Mouse (Mus musculus) adrenal gland, postnatal 36 days (tissue): ENCODE measurements at regions not wholly inside any gene's neighbourhood (a gene's known extent, or its start where the extent isn't known, plus 50 kb on each side); places are given as distances from the start of the nearest gene placed in this dataset.

ENCODE experiments used
- DNase-seq, 2 experiments: peaks; one replicate each; pipeline ENCODE4 v3.0.0; 2021; ENCODE audit warnings: mixed read lengths in 1 of 2

DNA sequence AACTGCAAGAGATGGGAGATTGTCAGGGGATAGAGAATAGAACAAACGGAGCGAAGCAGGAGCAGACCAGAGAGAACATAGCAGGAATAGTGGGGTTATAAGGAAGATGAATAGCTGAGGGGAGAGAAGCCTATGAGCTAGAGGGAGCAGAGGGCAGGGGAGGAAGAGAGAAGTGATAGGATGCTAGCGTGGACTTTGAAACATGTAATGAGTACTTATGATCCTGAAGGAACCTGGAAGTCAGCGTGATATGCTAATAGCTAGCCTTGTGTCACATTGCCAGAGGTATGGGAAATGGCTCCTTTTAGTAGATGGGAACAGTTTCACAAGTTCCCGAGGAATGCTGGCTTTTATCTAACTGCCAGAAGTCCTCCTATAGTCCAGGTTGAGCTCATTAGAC is 51.8 kb downstream of the Calml3 start:
- no peak for DNase-seq

DNA sequence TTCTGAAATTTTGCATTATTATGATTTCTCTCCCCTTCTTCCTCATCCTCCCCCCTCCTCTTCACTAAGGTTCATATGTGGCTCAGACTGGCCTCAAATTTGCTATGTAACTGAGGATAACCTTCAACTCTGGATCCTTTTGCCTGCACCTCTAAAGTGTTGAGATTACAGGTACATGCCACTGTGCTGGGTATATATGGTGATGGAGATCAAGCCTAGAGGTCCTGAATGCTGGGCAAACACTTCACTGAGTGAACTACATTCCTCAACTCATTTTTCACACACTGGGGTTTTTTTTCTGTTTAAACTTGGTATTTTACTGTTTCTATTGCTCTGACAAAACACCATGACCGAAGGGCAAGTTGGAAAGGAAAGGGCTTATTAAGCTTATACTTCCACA is 52.9 kb downstream of the Calml3 start:
- DNase-seq: no peak

GRCm38 (mm10) chr13:3750756-3751155 is 53.4 kb downstream of the Calml3 start:
- peak; percentile 71 to 77 for DNase-seq

DNA sequence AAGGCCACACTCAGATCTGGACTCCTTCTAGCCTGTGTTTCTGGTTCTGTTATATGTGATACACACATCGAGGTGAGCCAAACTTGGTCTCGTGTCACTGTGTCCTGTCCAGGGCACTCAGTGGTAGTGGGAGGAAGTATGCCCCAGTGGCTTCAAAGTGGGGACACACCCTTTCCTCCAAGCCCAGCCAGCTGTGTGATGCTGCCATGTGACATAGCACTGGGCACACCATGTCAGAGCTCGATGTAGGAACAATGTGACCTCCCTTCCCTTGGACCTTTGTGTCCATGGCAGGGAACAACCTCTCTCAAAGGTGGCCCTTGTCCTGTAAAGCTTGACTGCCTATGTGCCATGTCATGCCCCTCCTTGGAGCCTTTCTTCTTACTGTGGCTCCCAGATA is 54.5 kb downstream of the Calml3 start:
- no peak for DNase-seq

DNA sequence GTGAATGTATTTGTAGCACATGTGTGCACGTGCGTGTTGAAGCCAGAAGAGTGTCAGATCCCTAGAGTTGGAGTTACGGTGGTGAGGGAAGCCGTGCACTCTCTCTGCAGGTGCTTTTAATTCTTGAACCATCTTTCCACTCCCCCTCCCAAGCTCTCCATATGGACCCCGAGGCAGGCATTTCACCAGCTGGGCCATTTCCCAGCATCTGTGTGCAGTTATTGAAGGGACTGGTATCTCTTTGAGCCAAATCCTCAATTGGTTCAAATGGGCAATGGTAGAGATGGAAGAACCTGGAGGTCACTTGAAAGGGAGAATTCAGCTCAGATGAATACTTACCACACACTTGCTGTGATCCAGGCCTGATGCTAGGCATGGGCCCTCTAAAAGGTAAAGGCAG is 55.3 kb downstream of the Calml3 start:
- no peak for DNase-seq

DNA sequence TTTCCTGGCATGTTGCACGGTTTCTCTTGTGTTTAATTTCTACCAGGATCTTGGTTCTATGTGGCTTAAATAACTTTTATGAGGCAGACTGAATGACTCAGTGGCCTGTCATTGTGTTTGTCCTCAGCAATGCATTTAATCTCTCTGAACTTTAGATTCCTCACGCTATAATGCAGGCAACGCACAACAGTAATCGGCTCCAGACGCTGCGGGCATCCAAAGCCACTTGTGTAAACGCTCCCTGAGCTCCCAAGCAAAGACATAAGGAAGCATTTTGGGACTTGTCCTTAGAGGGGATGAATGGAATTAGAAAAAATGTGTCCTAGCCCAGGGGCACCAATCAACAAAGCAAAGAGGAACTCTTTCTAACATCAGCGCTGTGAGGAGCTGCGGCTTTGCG is 57.6 kb downstream of the Calml3 start:
- no peak for DNase-seq

DNA sequence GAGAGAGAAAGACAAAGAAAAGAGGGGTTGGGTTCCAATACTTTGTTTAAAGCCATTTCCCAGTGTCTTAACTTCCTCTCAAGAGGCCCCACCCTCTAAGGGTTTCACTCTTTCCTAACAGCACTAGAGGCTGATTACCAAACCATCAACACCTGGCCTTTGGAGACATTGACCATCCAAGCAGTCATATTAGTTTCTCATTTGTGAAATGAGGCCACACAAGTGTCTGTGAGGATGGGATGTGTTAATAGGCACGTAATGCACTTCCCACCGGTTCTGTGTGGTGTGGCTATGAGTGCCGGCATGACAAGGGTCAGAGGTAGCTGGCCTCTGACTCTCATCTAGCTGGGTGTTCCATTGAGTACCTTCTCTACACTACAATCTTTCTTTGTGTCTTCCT is 59.2 kb downstream of the Calml3 start:
- DNase-seq: no peak

DNA sequence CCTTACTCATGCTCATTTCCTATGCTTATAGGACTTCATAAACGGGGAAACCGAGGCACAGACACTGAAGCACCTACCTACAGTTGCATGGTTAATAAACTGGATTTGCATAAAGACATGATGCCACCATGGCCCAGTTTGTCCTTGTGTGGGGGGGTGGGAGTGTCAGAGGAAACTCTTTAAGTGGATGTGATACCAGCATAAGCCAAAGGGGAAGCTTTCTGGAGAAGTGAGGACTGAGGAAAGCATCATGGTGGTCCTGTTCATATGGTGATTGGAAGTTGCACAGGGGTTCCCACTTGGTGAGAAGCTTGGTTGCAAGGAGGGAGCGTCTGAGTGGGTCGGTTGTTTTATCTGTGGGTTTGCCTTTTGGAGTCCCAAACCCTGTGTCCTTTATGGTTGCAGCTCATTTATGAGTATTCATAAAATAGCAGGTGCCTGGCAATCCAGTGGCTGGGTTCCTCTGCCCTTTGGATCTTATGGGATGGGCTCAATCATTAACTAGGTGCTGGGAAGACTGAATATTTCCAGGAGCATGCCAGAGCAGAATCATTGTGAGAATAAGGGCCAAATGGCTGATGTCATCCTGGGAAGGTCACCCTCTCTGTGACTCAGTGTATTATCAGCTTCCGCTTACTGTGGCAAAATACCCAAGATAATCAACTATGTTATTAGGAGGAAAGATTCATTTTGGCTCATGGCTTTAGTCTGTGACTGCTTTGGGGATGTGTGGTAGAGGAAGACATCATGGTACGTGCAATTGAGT is 60.2 kb downstream of the Calml3 start:
- peak; percentile 64 to 66 for DNase-seq

- DNase-seq: no peak
These were observed 61.2 kb downstream of the Calml3 start for GRCm38 (mm10) chr13:3742763-3743401.

GRCm38 (mm10) chr13:3742094-3742730 is 61.9 kb downstream of the Calml3 start:
- DNase-seq: no peak

DNA sequence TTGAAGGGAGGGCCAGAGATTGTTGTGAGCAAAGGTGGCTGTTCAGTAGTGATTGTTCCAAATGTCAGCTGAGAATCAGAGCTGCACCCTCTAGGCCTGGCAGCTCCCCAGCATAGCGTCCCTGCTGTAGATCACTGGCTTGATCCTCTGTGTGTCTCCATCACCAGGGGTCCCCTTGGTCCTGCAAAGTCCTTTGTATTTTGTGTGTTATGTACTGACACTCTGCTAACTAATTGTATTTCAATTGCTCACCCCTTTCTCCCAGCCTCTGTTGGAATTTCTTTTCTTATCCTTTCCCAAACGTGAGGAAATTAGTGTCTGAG is 73.5 kb downstream of the Calml3 start:
- peak in 1 of 2 experiments; percentile 10 for DNase-seq

GRCm38 (mm10) chr13:3729926-3730698 is 74.0 kb downstream of the Calml3 start:
- DNase-seq: peak in 1 of 2 experiments; percentile 5

GRCm38 (mm10) chr13:3728888-3729287 is 75.2 kb downstream of the Calml3 start:
- no peak for DNase-seq

DNA sequence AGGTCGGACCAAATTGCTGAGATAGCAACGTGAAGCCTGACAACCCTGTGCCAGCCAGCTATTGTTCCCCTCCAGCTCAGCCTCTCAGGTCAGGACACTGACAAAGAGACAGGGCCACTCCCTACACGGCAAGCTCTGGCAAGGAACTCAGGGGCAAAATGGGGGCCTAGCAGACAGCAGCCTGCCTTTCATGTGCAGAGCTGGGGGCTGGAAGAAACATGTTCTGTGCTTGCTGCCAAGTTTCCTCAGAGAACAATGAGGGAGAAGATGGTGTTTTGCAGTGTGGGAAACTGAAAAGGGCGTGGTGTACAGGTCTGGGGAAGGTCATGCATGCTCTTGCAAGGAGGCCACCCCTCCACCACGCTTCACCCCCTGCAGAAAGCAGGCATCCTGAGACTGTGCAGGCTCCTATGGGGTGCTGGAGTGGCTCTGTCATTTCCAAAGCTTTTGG is 77.8 kb downstream of the Calml3 start:
- DNase-seq: no peak

GRCm38 (mm10) chr13:3725803-3726202 is 78.3 kb downstream of the Calml3 start:
- no peak for DNase-seq

DNA sequence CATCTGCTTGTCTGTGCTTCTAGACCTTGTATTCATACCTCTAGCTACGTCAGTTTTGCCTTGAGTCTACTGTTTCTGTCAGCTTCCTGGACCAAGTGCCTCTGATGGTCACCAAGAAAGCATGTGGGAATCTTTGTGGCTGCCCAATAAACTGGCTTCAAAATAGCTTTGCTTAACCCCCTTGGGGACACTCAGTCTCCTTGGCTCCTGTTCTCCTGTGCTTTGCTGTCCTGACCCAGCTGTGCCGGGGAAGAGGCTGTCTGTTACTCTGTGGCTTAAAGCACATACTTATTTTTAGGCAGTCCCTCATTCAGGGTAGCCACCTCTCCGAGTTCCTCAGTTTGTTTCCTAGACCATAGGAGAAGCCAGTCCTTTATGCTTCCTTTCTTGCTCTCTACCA is 79.8 kb downstream of the Calml3 start:
- DNase-seq: no peak

- no peak for DNase-seq
These were observed 80.5 kb downstream of the Calml3 start for GRCm38 (mm10) chr13:3723458-3724143.

DNA sequence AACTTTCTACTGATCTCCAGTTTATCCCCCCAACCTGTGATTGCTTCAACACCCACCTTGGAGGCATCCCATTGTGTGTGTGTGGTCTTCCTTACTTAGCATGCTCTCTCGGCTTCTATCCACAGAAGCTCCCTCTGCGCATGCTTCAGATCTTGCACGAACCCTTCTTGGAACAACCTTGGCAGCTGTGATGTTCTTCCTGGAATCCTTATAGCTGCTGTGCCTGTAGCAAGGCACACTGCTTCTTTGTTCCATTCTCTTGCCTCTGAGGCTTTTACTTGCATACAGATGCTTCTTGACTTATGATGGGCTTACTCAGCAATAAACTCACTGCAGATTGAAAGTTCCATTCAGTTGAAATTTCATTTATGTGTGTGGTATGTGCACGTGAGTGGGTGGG is 81.2 kb downstream of the Asb13 start:
- DNase-seq: no peak

DNA sequence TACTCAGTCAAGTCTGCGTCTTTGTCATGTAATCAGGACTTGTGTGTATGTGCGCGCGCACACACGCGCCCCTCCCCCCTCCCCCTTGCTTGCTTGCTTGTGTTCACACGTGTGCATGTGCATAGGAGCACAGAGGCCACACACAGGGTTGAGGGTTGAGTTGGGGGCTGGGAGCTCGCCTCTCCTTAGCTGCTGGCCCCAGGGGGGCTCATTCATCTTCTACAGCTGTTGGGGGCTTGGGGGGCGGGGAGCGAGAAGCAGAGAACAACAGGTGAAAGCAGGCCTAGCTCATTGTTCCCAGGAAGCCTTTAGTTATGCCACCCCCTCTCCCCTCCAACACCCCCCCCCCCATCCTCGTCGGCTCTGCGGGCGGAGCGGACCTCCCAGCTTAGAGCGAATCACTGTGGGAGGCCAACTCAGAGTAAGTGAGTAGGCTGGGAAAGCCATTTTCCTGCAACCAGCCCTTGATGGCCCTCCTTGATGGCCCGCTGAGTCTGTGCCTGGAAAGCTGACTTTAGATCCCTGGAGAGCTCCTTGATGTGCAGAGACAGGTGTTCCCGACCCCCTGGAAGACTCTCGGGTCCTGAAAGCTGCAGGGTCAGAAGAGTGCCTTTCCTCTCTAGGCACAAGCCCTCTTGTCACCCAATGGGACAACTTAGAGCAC is 78.8 kb downstream of the Asb13 start:
- no peak for DNase-seq

GRCm38 (mm10) chr13:3712088-3712487 is 78.3 kb downstream of the Asb13 start:
- no peak for DNase-seq

GRCm38 (mm10) chr13:3709982-3710618 is 76.3 kb downstream of the Asb13 start:
- DNase-seq: no peak
